Comparison of ENCODE assay signal across 33 mouse cellular contexts in the genomic region with DNA sequence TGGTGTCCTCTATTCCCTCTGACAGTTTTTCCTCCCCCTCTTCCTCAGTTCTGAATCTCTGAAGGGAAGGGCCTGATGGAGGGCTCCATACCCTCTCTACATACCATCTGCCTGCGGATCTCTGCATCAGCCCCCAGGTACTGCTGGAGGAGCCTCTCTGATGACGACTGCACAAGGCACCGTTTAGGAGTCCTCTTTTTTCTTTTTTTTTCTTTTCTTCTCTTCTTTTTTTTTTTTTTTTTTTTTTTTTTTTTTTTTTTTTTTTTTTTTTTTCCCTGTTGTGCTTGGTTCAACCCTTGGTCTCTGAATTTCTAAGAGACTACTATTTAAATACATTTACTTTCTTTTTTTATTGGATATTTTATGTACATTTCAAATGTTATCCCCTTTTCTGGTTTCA. TPM values are rescaled to one million over a fixed set of nuclear protein-coding genes. Genes with fewer than 3 reads are reported as not detected.
"Had no signal": no experiment of that assay in that cellular context is flagged by ENCODE, and none has a peak within 500 bp of the region (broad histone marks: within the 10 kb centered on the region; RNA-seq: fewer than 3 reads in every experiment).

No protein-coding gene starts in this region.

- H3K36me3 ChIP-seq: embryonic facial prominence, embryonic 10.5 days; embryonic facial prominence, embryonic 12.5 days; embryonic facial prominence, embryonic 13.5 days; embryonic facial prominence, embryonic 15.5 days; forebrain, embryonic 10.5 days; forebrain, embryonic 12.5 days; forebrain, embryonic 15.5 days had no signal

- DNase-seq: cerebellum, adult 8-10 months; cerebellum, adult 9-10 months; cerebellum, adult 9-11 months; cerebellum, postnatal 10 days; cerebellum, postnatal 14 days; cerebellum, postnatal 25 days; cerebellum, postnatal 36 days; embryo, embryonic 11 days; forebrain, postnatal 0 days; gastrocnemius, adult 2 months; gastrocnemius, postnatal 10 days; gastrocnemius, postnatal 14 days; gastrocnemius, postnatal 25 days; gastrocnemius, postnatal 36 days; heart, adult 18-20 months; heart, adult 2 months had no signal

- H3K9ac ChIP-seq: embryonic facial prominence, embryonic 12.5 days; embryonic facial prominence, embryonic 13.5 days; embryonic facial prominence, embryonic 15.5 days; forebrain, embryonic 12.5 days; forebrain, embryonic 15.5 days; forebrain, postnatal 0 days had no signal

- H3K4me3 ChIP-seq: embryonic facial prominence, embryonic 10.5 days; embryonic facial prominence, embryonic 12.5 days; embryonic facial prominence, embryonic 13.5 days; embryonic facial prominence, embryonic 15.5 days; erythroblast, embryonic 14.5 days; forebrain, embryonic 10.5 days; forebrain, embryonic 12.5 days; forebrain, embryonic 15.5 days; gastrocnemius, adult 2 months; heart, adult 2 months had no signal

- H3K4me2 ChIP-seq: embryonic facial prominence, embryonic 12.5 days; embryonic facial prominence, embryonic 13.5 days; embryonic facial prominence, embryonic 15.5 days; forebrain, embryonic 12.5 days; forebrain, embryonic 15.5 days had no signal

- H3K27ac ChIP-seq: embryonic facial prominence, embryonic 10.5 days; embryonic facial prominence, embryonic 12.5 days; embryonic facial prominence, embryonic 13.5 days; embryonic facial prominence, embryonic 15.5 days; forebrain, embryonic 10.5 days; forebrain, embryonic 12.5 days; forebrain, embryonic 15.5 days; gastrocnemius, adult 2 months; heart, adult 2 months had no signal

- ATAC-seq: forebrain, embryonic 14.5 days; forebrain, embryonic 15.5 days; forebrain, embryonic 16.5 days; forebrain, postnatal 0 days had no signal

- H3K9me3 ChIP-seq: embryonic facial prominence, embryonic 10.5 days; embryonic facial prominence, embryonic 12.5 days; embryonic facial prominence, embryonic 13.5 days; embryonic facial prominence, embryonic 15.5 days; forebrain, embryonic 12.5 days; forebrain, embryonic 15.5 days had no signal

- H3K27me3 ChIP-seq: embryonic facial prominence, embryonic 12.5 days; embryonic facial prominence, embryonic 13.5 days; embryonic facial prominence, embryonic 15.5 days; forebrain, embryonic 12.5 days; forebrain, embryonic 15.5 days had no signal

- H3K4me1 ChIP-seq: embryonic facial prominence, embryonic 10.5 days; embryonic facial prominence, embryonic 12.5 days; embryonic facial prominence, embryonic 13.5 days; embryonic facial prominence, embryonic 15.5 days; forebrain, embryonic 10.5 days; forebrain, embryonic 12.5 days; forebrain, embryonic 15.5 days had no signal

RNA-seq across cellular contexts. Expression of gene Tbx19, which starts 8.9 kb away (rescaled TPM):
- total RNA-seq: common myeloid progenitor, adult 5-6 weeks; forebrain, postnatal 0 days; gastrocnemius, adult 18-20 months; gastrocnemius, adult 2 months; gastrocnemius, adult 8-10 months; gastrocnemius, postnatal 14 days; gastrocnemius, postnatal 25 days; gastrocnemius, postnatal 36 days; granulocyte monocyte progenitor cell, adult 5-6 weeks; heart, adult 18-20 months; heart, adult 2 months; heart, adult 8-10 months had no signal
- polyA plus RNA-seq: embryonic facial prominence, embryonic 10.5 days; embryonic facial prominence, embryonic 11.5 days; embryonic facial prominence, embryonic 12.5 days; embryonic facial prominence, embryonic 13.5 days; embryonic facial prominence, embryonic 15.5 days; forebrain, embryonic 10.5 days; forebrain, embryonic 12.5 days; forebrain, embryonic 16.5 days; forebrain, postnatal 0 days; frontal cortex, adult 2 months; heart, adult 2 months had no signal
